Mouse (Mus musculus) bone marrow, adult 2 months (tissue): ENCODE results near the gene Rgs19. TPM values are rescaled to one million over a fixed set of nuclear protein-coding genes. Genes with fewer than 3 reads are reported as not detected.
A peak's percentile ranks its signal among the peaks of the same experiment; 100 is the strongest.

ENCODE experiments used
- H3K27ac ChIP-seq: fragments of 200-500 bp; 2 replicates; pipeline ENCODE4 v1.5.1; 2012; ENCODE audit warnings: low read depth, mild to moderate bottlenecking, control low read depth, inconsistent platforms, low read length; ENCODE audit not compliant: control insufficient read depth, poor library complexity, insufficient read depth
- H3K4me1 ChIP-seq: fragments of 200-500 bp; 2 replicates; pipeline ENCODE4 v1.6.1; 2011; ENCODE audit warnings: low read length; ENCODE audit not compliant: control insufficient read depth, insufficient read depth
- H3K4me3 ChIP-seq: fragments of 200-500 bp; replicated peaks from 2 replicates; pipeline ENCODE3; 2011; ENCODE audit warnings: mild to moderate bottlenecking, low read depth, low read length, control low read depth; ENCODE audit not compliant: control insufficient read depth
- CTCF ChIP-seq: fragments of 200-500 bp; IDR thresholded peaks from 2 replicates; pipeline ENCODE4 v1.5.1; 2011; ENCODE audit warnings: low read length, control low read depth; ENCODE audit not compliant: control insufficient read depth, insufficient read depth
- POLR2A ChIP-seq: fragments of 200-500 bp; IDR thresholded peaks from 2 replicates; pipeline ENCODE4 v1.6.1; 2011; ENCODE audit warnings: low read depth, mild to moderate bottlenecking, control low read depth, low read length, borderline replicate concordance; ENCODE audit not compliant: control insufficient read depth
- WGBS: fragments of 180-500 bp; shearing (Covaris S2); methylation state at CpG from one replicate; pipeline ENCODE4 v1.1.7; 2018; 5-methylcytosine and 5-hydroxymethylcytosine counted together
- polyA plus RNA-seq: library from polyadenylated mRNA; stranded (reverse); fragments of >200 nt; gene quantifications from 2 replicates; pipeline ENCODE4 v1.2.4, GENCODE M21; 2011; ENCODE audit warnings: low replicate concordance; ENCODE audit not compliant: missing spikeins, insufficient read depth, insufficient read length

Rgs19 gene
- polyA plus RNA-seq, 1 experiment: 170 TPM

GRCm38 (mm10) chr2:181714903-181715326 is 21.1 kb upstream of the Rgs19 start, which contains the start of gene Oprl1:
Oprl1 (plus strand) TSS chr2:181715016.
- TF ChIP-seq CTCF (no peak), POLR2A (no peak)
- no peaks in the 10 kb centered on the region for H3K4me1 ChIP-seq
- no peak within 1 kb of the TSS for H3K27ac ChIP-seq
- H3K4me3 ChIP-seq: no peak within 1 kb of the TSS
- 4% methylated on average over 7 of the region's 7 CpGs for WGBS

GRCm38 (mm10) chr2:181713749-181714148 is 20.0 kb upstream of the Rgs19 start:
- no peak for TF ChIP-seq POLR2A
- no peak for TF ChIP-seq CTCF
- H3K4me3 ChIP-seq: no peak overlapping the region
- H3K27ac ChIP-seq: no peak overlapping the region
- H3K4me1 ChIP-seq: no peaks in the 10 kb centered on the region
- 95% methylated on average over 1 of the region's 1 CpGs for WGBS

DNA sequence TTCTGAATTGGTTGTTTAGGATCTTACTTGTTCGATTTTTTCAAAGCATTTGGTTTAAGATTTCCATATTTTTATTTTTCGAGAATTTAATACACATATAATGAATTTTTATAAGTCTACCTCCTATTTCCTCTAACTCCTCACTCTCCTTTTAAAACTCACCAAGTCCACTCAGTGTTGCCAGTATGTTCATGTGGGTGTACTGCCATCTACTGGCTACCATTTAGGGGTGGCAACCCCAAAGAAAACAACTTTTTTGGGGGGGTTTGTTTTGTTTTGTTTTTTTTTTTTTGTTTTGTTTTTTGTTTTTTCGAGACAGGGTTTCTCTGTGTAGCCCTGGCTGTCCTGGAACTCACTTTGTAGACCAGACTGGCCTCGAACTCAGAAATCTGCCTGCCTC is 12.9 kb upstream of the Rgs19 start:
- Histone ChIP-seq H3K4me3 (no peak overlapping the region), H3K4me1 (no peaks in the 10 kb centered on the region), H3K27ac (no peak overlapping the region)
- WGBS: 31% methylated on average over 4 of the region's 4 CpGs
- TF ChIP-seq CTCF (no peak), POLR2A (no peak)

DNA sequence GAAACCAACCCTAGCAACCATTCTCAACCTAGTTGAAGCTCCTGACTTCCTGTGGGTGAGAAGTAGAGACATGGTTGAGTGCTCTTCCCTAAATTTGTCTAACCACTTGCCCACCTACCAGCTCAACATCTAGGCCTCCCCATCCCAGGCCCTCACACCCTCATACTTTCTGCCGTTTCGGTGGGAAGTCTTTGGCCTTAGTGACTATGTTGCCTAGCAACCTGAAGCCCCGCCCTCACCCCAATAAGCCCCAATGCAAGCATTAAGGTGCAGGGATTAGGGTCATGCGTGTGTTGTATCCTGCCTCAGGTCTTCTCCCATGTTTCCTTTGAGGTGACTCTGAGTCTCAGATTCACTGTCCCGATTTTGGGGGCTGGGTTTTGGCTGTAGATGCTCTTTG is 4.5 kb upstream of the Rgs19 start, which contains the start of gene Lkaaear1:
Gene Lkaaear1 (minus strand): TSS at position 202 of the 400 bp plus-strand sequence.
- TF ChIP-seq POLR2A (no peak), CTCF (no peak)
- Histone ChIP-seq H3K4me3 (no peak within 1 kb of the TSS), H3K27ac (no peak within 1 kb of the TSS), H3K4me1 (no peaks in the 10 kb centered on the region; the same call in 1 of the 2 replicates)
- WGBS: 48% methylated on average over 5 of the region's 5 CpGs

DNA sequence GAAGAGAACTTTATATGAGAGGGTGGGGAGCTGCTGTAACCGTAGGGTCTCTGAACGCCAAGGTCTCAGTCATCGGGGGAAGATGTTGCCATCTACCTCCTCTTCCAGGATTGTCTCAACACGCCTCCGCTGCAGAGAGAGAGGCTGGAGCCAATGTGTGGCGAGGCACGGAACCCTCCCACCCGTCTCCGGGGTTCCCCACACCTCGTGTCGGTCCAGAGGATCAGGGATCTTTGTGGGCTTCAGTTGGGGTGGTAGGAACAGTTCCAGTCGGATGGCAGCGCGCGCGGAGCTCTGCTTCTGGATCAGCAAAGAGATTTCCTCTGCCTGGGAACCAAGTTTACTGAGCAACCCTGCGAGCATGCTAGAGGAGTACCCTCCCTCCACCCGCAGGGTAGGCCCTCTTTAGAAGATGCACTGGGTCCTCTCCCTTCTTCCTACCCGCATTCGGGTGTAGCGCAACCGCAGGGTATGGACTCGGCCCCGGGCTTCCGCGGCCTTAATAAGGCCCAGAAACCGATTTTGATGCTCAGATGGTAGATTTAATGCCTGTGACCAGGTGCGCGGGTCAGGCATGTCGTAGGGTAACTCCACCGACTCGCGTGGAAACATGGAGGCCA is 3.1 kb upstream of the Rgs19 start:
- Histone ChIP-seq H3K4me1 (no peaks in the 10 kb centered on the region; the same call in 1 of the 2 replicates), H3K4me3 (no peak overlapping the region), H3K27ac (no peak overlapping the region)
- 89% methylated on average over 33 of the region's 33 CpGs for WGBS
- no peak for TF ChIP-seq CTCF
- no peak for TF ChIP-seq POLR2A

DNA sequence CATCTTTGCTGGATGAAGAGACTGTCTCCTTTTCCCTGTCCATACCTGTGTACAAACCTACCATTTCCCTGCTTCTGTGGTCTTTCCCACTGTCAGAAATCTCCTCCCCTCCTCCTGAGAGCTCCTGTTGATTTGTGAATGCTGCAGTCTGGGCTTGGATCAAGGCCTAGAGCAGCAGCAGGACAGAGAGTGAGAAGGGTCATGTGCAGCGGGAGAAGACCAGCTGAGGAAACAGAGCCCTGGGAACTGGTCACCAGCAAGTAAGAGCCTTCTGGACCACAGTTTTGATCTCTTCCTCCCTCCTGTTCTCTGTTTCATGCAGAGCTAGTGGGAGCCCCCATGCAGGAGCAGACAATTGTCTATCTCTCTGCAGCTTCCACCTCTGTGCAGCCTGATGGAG is 2.0 kb upstream of the Rgs19 start:
- Histone ChIP-seq H3K27ac (no peak overlapping the region), H3K4me3 (no peak overlapping the region), H3K4me1 (no peaks in the 10 kb centered on the region; the same call in 1 of the 2 replicates)
- 81% methylated on average over 1 of the region's 1 CpGs for WGBS
- TF ChIP-seq CTCF (no peak), POLR2A (no peak)

GRCm38 (mm10) chr2:181694581-181694980 is 804 bp upstream of the Rgs19 start:
- Histone ChIP-seq H3K4me3 (no peak overlapping the region), H3K4me1 (peaks cover 2% of the 10 kb centered on the region; the same call in 1 of the 2 replicates), H3K27ac (no peak overlapping the region)
- no peak for TF ChIP-seq POLR2A
- no peak for TF ChIP-seq CTCF
- 56% methylated on average over 3 of the region's 3 CpGs for WGBS

GRCm38 (mm10) chr2:181692304-181692703 is 1.5 kb downstream of the Rgs19 start:
- 33% methylated on average over 3 of the region's 3 CpGs for WGBS
- Histone ChIP-seq H3K4me3 (peak overlapping the region; percentile 82), H3K27ac (peak overlapping the region; percentile 89; the same call in 1 of the 2 replicates), H3K4me1 (peaks cover 2% of the 10 kb centered on the region; the same call in 1 of the 2 replicates)
- TF ChIP-seq CTCF (no peak), POLR2A (no peak)

GRCm38 (mm10) chr2:181691571-181691970 is 2.2 kb downstream of the Rgs19 start:
- peak overlapping the region; percentile 56 for H3K27ac ChIP-seq
- peak overlapping the region; percentile 79 for H3K4me3 ChIP-seq
- H3K4me1 ChIP-seq: peaks cover 2% of the 10 kb centered on the region; the same call in 1 of the 2 replicates
- no peak for TF ChIP-seq POLR2A
- no peak for TF ChIP-seq CTCF
- WGBS: 9% methylated on average over 4 of the region's 4 CpGs
